In genomic region chr9:110054080-110054421, GRCm38 (mm10) we compare ENCODE assay signal across 11 mouse cellular contexts.
DNase-seq lines count a peak whose midpoint lies in the region; ATAC-seq and TF ChIP-seq lines count a peak whose summit lies in the region.
"Had no signal": no experiment of that assay in that cellular context is flagged by ENCODE, and none has a peak within 500 bp of the region (broad histone marks: within the 10 kb centered on the region; RNA-seq: fewer than 3 reads in every experiment).

No protein-coding gene starts in this region.

- peaks cover 27% of the 10 kb centered on the region for H3K4me1 ChIP-seq in hindbrain, embryonic 16.5 days (ENCODE audit: control insufficient read depth, insufficient read depth, low read depth, low read length)
- peaks cover 9% of the 10 kb centered on the region for H3K4me1 ChIP-seq in olfactory bulb, adult 2 months (ENCODE audit: control insufficient read depth, insufficient read depth, low read length)

- peak; percentile 25 for DNase-seq in cerebellum, adult 11 months
- no peak for DNase-seq in cerebellum, postnatal 36 days
- DNase-seq in layer of hippocampus, adult 2 months (ENCODE audit: low spot score in 2 of 2): no peak
- no peak for DNase-seq in layer of hippocampus, adult 18-20 months (ENCODE audit: low spot score in 2 of 2)
- DNase-seq in urinary bladder, postnatal 10 days (ENCODE audit: low spot score): no peak
- DNase-seq: kidney, adult 2 months; thymus, adult 2 months had no signal

- 11% methylated on average over 2 of the region's 2 CpGs for WGBS in hindbrain, embryonic 16.5 days
- WGBS in olfactory bulb, adult 2 months: 16% methylated on average over 2 of the region's 2 CpGs

- peak overlapping the region; percentile 97 for H3K27ac ChIP-seq in layer of hippocampus, adult 2 months
- H3K27ac ChIP-seq in hindbrain, embryonic 16.5 days (ENCODE audit: low read depth, low read length): peak overlapping the region; percentile 90
- peak overlapping the region; percentile 95 for H3K27ac ChIP-seq in olfactory bulb, adult 2 months (ENCODE audit: insufficient read depth, low read depth, low read length)
- H3K27ac ChIP-seq: limb, embryonic 15.5 days had no signal

- TF ChIP-seq POLR2A in olfactory bulb, adult 2 months (IDR thresholded peaks at IDR 0.05; ENCODE audit: insufficient read depth, low read depth, low read length): no peak

- H3K36me3 ChIP-seq in hindbrain, embryonic 16.5 days (ENCODE audit: control insufficient read depth, insufficient read depth, low read length): no peaks in the 10 kb centered on the region
- H3K36me3 ChIP-seq: limb, embryonic 15.5 days had no signal

- ATAC-seq in hindbrain, embryonic 16.5 days: peak; percentile 59; the same call in 1 of the 2 replicates
- ATAC-seq in megakaryocyte-erythroid progenitor cell, adult 5-6 weeks (replicated peaks; ENCODE audit: low FRiP score, low TSS enrichment, poor library complexity, severe bottlenecking): no peak

- no peaks in the 10 kb centered on the region for H3K9me3 ChIP-seq in hindbrain, embryonic 16.5 days (ENCODE audit: control insufficient read depth, low read length)
- H3K9me3 ChIP-seq: limb, embryonic 15.5 days had no signal

- H3K4me2 ChIP-seq in hindbrain, embryonic 16.5 days (ENCODE audit: low read length): peak overlapping the region; percentile 64
- H3K4me2 ChIP-seq: limb, embryonic 15.5 days had no signal

- TF ChIP-seq CTCF in layer of hippocampus, adult 2 months (conservative IDR thresholded peaks at IDR 0.05): no peak
- TF ChIP-seq CTCF in olfactory bulb, adult 2 months (IDR thresholded peaks at IDR 0.05; ENCODE audit: insufficient read depth, low read depth, low read length): no peak

- H3K4me3 ChIP-seq in layer of hippocampus, adult 2 months: peak overlapping the region; percentile 64
- H3K4me3 ChIP-seq in hindbrain, embryonic 16.5 days (ENCODE audit: low read length): peak overlapping the region; percentile 47
- H3K4me3 ChIP-seq in olfactory bulb, adult 2 months (ENCODE audit: insufficient read depth, low read depth, low read length): peak overlapping the region; percentile 40
- H3K4me3 ChIP-seq: limb, embryonic 15.5 days had no signal

- H3K9ac ChIP-seq in hindbrain, embryonic 16.5 days (ENCODE audit: low read depth, low read length): peak overlapping the region; percentile 19; the same call in 1 of the 2 replicates
- H3K9ac ChIP-seq: limb, embryonic 15.5 days had no signal

- no peaks in the 10 kb centered on the region for H3K27me3 ChIP-seq in hindbrain, embryonic 16.5 days (replicated peaks; ENCODE audit: control insufficient read depth, insufficient read depth, low read length)
- H3K27me3 ChIP-seq: limb, embryonic 15.5 days had no signal
